Mouse (Mus musculus): ENCODE results near the gene Rps26.
"Not testable (repeated sequence)": the region's sequence is repeated elsewhere in the genome, so short reads cannot be mapped to it uniquely, and the experiment has no call there.

Gene Rps26

GRCm38 (mm10) chr10:128641871-128642270 lies 15.3 kb upstream of the Rps26 start:
- peak in 1 of 2 experiments; percentile 35 for DNase-seq (ENCODE audit: inconsistent age in 2 of 2, low spot score in 1 of 2)

- DNase-seq (ENCODE audit: inconsistent age in 2 of 2, low spot score in 1 of 2) = no peak
Observed at GRCm38 (mm10) chr10:128640891-128641290, 14.3 kb upstream of the Rps26 start.

- no peak for DNase-seq (ENCODE audit: inconsistent age in 2 of 2, low spot score in 1 of 2)
Observed at GRCm38 (mm10) chr10:128639999-128640398, 13.5 kb upstream of the Rps26 start.

- no peak for DNase-seq (ENCODE audit: inconsistent age in 2 of 2, low spot score in 1 of 2)
Observed at GRCm38 (mm10) chr10:128637011-128637410, 10.5 kb upstream of the Rps26 start.

GRCm38 (mm10) chr10:128636561-128636960 lies 10.0 kb upstream of the Rps26 start:
- DNase-seq (ENCODE audit: inconsistent age in 2 of 2, low spot score in 1 of 2) = no peak

- no peak for DNase-seq (ENCODE audit: inconsistent age in 2 of 2, low spot score in 1 of 2)
Observed at GRCm38 (mm10) chr10:128635697-128636096, 9.2 kb upstream of the Rps26 start.

GRCm38 (mm10) chr10:128631571-128631970 lies 5.0 kb upstream of the Rps26 start:
- no peak for DNase-seq (ENCODE audit: inconsistent age in 2 of 2, low spot score in 1 of 2)

- not testable (repeated sequence) for DNase-seq (ENCODE audit: inconsistent age in 2 of 2, low spot score in 1 of 2)
Observed at GRCm38 (mm10) chr10:128630306-128630705, 3.8 kb upstream of the Rps26 start.

GRCm38 (mm10) chr10:128629746-128630145 lies 3.2 kb upstream of the Rps26 start:
- no peak for DNase-seq (ENCODE audit: inconsistent age in 2 of 2, low spot score in 1 of 2)

- peak in 1 of 2 experiments; percentile 28 for DNase-seq (ENCODE audit: inconsistent age in 2 of 2, low spot score in 1 of 2)
Observed at GRCm38 (mm10) chr10:128627398-128628317, 1.1 kb upstream of the Rps26 start.

- DNase-seq (ENCODE audit: inconsistent age in 2 of 2, low spot score in 1 of 2) = peak in 1 of 2 experiments; percentile 52
Observed at GRCm38 (mm10) chr10:128625287-128625894, 1.2 kb downstream of the Rps26 start.

- DNase-seq (ENCODE audit: inconsistent age in 2 of 2, low spot score in 1 of 2) = not testable (repeated sequence)
Observed at GRCm38 (mm10) chr10:128623106-128623613, 3.4 kb downstream of the Rps26 start.

GRCm38 (mm10) chr10:128622702-128623101 lies 3.8 kb downstream of the Rps26 start:
- DNase-seq (ENCODE audit: inconsistent age in 2 of 2, low spot score in 1 of 2) = no peak

GRCm38 (mm10) chr10:128621986-128622520 lies 4.5 kb downstream of the Rps26 start:
- no peak for DNase-seq (ENCODE audit: inconsistent age in 2 of 2, low spot score in 1 of 2)

- no peak for DNase-seq (ENCODE audit: inconsistent age in 2 of 2, low spot score in 1 of 2)
Observed at GRCm38 (mm10) chr10:128620241-128620640, 6.3 kb downstream of the Rps26 start.

- not testable (repeated sequence) for DNase-seq (ENCODE audit: inconsistent age in 2 of 2, low spot score in 1 of 2)
Observed at GRCm38 (mm10) chr10:128619148-128619547, 7.4 kb downstream of the Rps26 start.

- no peak for DNase-seq (ENCODE audit: inconsistent age in 2 of 2, low spot score in 1 of 2)
Observed at GRCm38 (mm10) chr10:128618570-128618969, 8.0 kb downstream of the Rps26 start.

GRCm38 (mm10) chr10:128615798-128616448 lies 10.6 kb downstream of the Rps26 start:
- peak in 1 of 2 experiments; percentile 13 for DNase-seq (ENCODE audit: inconsistent age in 2 of 2, low spot score in 1 of 2)

GRCm38 (mm10) chr10:128614934-128615333 lies 11.6 kb downstream of the Rps26 start:
- peak in 1 of 2 experiments; percentile 14 for DNase-seq (ENCODE audit: inconsistent age in 2 of 2, low spot score in 1 of 2)

GRCm38 (mm10) chr10:128613820-128614219 lies 12.7 kb downstream of the Rps26 start:
- DNase-seq (ENCODE audit: inconsistent age in 2 of 2, low spot score in 1 of 2) = not testable (repeated sequence)

- no peak for DNase-seq (ENCODE audit: inconsistent age in 2 of 2, low spot score in 1 of 2)
Observed at GRCm38 (mm10) chr10:128613154-128613440, 13.4 kb downstream of the Rps26 start.

Measured in adrenal gland, adult (tissue).